Mouse (Mus musculus): Measurements from ENCODE around the gene Kcnd2.

The Kcnd2 gene

GRCm38 (mm10) chr6:21664638-21665037 lies 449.3 kb downstream of the Kcnd2 start:
- intact Hi-C loops (cut with DNase I) = no loop called here

- intact Hi-C loops (cut with DNase I) = no loop called here
These were observed 468.9 kb downstream of the Kcnd2 start for GRCm38 (mm10) chr6:21684252-21684651.

- intact Hi-C loops (cut with DNase I) = no loop called here
These were observed 471.1 kb downstream of the Kcnd2 start for GRCm38 (mm10) chr6:21686388-21686787.

GRCm38 (mm10) chr6:21692861-21693350 lies 477.6 kb downstream of the Kcnd2 start:
- intact Hi-C loops (cut with DNase I) = no loop called here

GRCm38 (mm10) chr6:21697641-21698040 lies 482.3 kb downstream of the Kcnd2 start:
- intact Hi-C loops (cut with DNase I) = no loop called here

- intact Hi-C loops (cut with DNase I) = no loop called here
These were observed 485.8 kb downstream of the Kcnd2 start for GRCm38 (mm10) chr6:21701131-21701530.

- intact Hi-C loops (cut with DNase I) = no loop called here
These were observed 493.9 kb downstream of the Kcnd2 start for GRCm38 (mm10) chr6:21709228-21709627.

GRCm38 (mm10) chr6:21719121-21719520 lies 503.8 kb downstream of the Kcnd2 start:
- intact Hi-C loops (cut with DNase I) = no loop called here

GRCm38 (mm10) chr6:21722238-21722637 lies 506.9 kb downstream of the Kcnd2 start:
- intact Hi-C loops (cut with DNase I) = no loop called here

GRCm38 (mm10) chr6:21740606-21741005 lies 525.3 kb downstream of the Kcnd2 start:
- intact Hi-C loops (cut with DNase I) = no loop called here

GRCm38 (mm10) chr6:21744615-21745266 lies 529.4 kb downstream of the Kcnd2 start:
- intact Hi-C loops (cut with DNase I) = no loop called here

- intact Hi-C loops (cut with DNase I) = no loop called here
These were observed 532.2 kb downstream of the Kcnd2 start for GRCm38 (mm10) chr6:21747536-21747935.

GRCm38 (mm10) chr6:21767787-21768221 lies 552.5 kb downstream of the Kcnd2 start:
- intact Hi-C loops (cut with DNase I) = no loop called here

GRCm38 (mm10) chr6:21768745-21769446 lies 553.6 kb downstream of the Kcnd2 start:
- intact Hi-C loops (cut with DNase I) = no loop called here

- intact Hi-C loops (cut with DNase I) = no loop called here
These were observed 554.1 kb downstream of the Kcnd2 start for GRCm38 (mm10) chr6:21769447-21769809.

- intact Hi-C loops (cut with DNase I) = no loop called here
These were observed 559.1 kb downstream of the Kcnd2 start for GRCm38 (mm10) chr6:21774213-21774916.
